Mouse (Mus musculus) C2C12 (cell line): ENCODE measurements around the gene Sult2b1. TPM values are rescaled to one million over a fixed set of nuclear protein-coding genes. Genes with fewer than 3 reads are reported as not detected.

Source experiments
- H3K27me3 ChIP-seq: one replicate; pipeline ENCODE4 v1.6.1; 2011; ENCODE audit not compliant: control insufficient read depth, insufficient read depth, insufficient read length
- H3K36me3 ChIP-seq: one replicate; pipeline ENCODE4 v1.6.1; 2011; ENCODE audit not compliant: control insufficient read depth, insufficient read depth
- H3K4me3 ChIP-seq: one replicate; pipeline ENCODE4 v1.5.1; 2011; ENCODE audit warnings: mild to moderate bottlenecking, control low read depth; ENCODE audit not compliant: poor library complexity, insufficient read depth, severe bottlenecking
- H3K79me2 ChIP-seq: one replicate; pipeline ENCODE4 v1.6.1; 2011; ENCODE audit not compliant: control insufficient read depth, insufficient read depth
- H3K79me3 ChIP-seq: one replicate; pipeline ENCODE4 v1.6.1; 2011; ENCODE audit warnings: low read depth, control low read depth
- H3ac ChIP-seq: one replicate; pipeline ENCODE3; 2011; ENCODE audit warnings: low read depth; ENCODE audit not compliant: control insufficient read depth, insufficient read length
- CEBPB ChIP-seq: IDR thresholded peaks from one replicate; pipeline ENCODE4 v1.6.1; 2011; ENCODE audit warnings: low read depth, mild to moderate bottlenecking, control low read depth, moderate library complexity
- CTCF ChIP-seq: IDR thresholded peaks from one replicate; pipeline ENCODE4 v1.5.1; 2011; ENCODE audit not compliant: control insufficient read depth, insufficient read depth, insufficient read length
- FOSL1 ChIP-seq: IDR thresholded peaks from one replicate; pipeline ENCODE4 v1.8.0; 2011; ENCODE audit warnings: mild to moderate bottlenecking, low read length; ENCODE audit not compliant: poor library complexity, insufficient read depth, severe bottlenecking
- MAX ChIP-seq: IDR thresholded peaks from one replicate; pipeline ENCODE4 v1.6.1; 2011; ENCODE audit warnings: mild to moderate bottlenecking, control low read depth
- MYOD1 ChIP-seq: IDR thresholded peaks from one replicate; pipeline ENCODE4 v1.6.1; 2011; ENCODE audit warnings: low read depth; ENCODE audit not compliant: control insufficient read depth, insufficient read length
- MYOG ChIP-seq: IDR thresholded peaks from one replicate; pipeline ENCODE4 v1.6.1; 2011; ENCODE audit not compliant: control insufficient read depth, insufficient read length; ENCODE audit errors: extremely low read depth
- USF1 ChIP-seq: IDR thresholded peaks from one replicate; pipeline ENCODE4 v1.6.1; 2011; ENCODE audit warnings: low read depth, mild to moderate bottlenecking, control low read depth, moderate library complexity
- polyA plus RNA-seq: library from polyadenylated mRNA; unstranded; fragments of >200 nt; fragmentation: generic; extraction: Trizol; gene quantifications from one replicate; pipeline ENCODE4 v1.2.1, GENCODE M21; 2012; ENCODE audit warnings: missing spikeins

The Sult2b1 gene
- polyA plus RNA-seq, 1 experiment, result 0.13 TPM

DNA sequence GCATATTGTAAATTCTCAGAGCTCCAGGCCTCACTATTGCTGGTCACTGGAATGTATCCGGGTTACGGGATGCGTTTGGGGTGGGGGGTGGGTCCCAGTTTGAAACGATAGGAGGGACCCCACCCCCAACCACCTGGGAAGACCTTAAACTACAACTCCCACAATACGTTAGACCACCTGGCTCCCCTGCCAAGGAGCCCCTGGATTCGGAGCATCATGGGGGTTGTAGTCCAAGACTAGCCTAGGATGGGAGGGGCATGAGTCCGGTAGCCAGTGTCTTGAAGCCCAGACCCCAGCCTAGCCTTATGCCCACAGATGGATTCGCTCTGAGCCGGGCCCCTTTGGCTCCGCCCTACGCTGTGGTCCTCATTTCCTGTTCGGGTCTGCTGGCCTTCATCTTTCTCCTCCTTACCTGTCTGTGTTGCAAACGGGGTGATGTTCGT, 1.7 kb upstream of the Sult2b1 start:
- Histone ChIP-seq H3K36me3 (no peaks in the 10 kb centered on the region), H3K79me2 (no peaks in the 10 kb centered on the region), H3K79me3 (no peaks in the 10 kb centered on the region), H3K4me3 (no peak overlapping the region), H3K27me3 (peaks cover 57% of the 10 kb centered on the region), H3ac (no peak overlapping the region)
- TF ChIP-seq MYOG, result no peak
- no peak for TF ChIP-seq CEBPB
- TF ChIP-seq USF1, result no peak
- TF ChIP-seq CTCF, result no peak
- no peak for TF ChIP-seq MYOD1
- TF ChIP-seq MAX, result no peak
- no peak for TF ChIP-seq FOSL1

DNA sequence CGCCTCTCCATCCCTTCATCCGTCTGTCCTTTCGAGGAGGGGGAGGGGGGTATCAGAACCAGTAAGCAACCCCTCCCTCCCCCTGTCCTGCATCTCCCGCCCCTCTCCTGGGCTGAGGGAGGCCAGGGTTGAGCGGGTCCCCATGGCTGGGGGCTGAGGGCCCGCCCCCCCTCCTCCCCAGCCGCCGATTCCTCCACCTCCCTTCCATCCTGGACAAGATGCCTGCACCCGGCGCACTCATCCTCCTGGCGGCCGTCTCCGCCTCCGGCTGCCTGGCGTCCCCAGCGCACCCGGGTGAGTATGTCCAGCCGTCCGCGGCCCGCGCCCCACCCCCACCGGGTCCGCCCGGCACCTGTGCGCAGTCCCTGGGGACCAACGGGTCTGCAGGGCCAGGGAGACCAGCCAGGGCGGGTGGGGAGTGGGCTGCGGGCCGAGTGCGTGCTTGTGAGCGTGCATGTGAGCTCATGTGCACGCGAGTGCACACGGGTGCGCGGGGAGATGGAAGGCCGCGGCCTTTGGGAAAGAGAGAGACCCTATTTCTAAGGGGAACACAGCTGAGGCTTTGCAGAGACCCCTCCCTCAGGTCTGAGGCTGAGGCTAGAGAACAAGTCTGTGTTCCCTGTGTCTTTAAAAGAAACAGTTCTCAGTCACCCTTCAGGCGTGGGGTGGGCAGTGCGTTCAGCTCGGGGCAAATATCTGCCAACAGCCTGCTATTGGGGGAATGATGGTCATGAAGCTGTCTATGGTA, 1.1 kb upstream of the Sult2b1 start:
- TF ChIP-seq USF1, result no peak
- TF ChIP-seq MYOG, result no peak
- no peak overlapping the region for H3K4me3 ChIP-seq
- peak overlapping the region; percentile 31 for H3ac ChIP-seq
- no peaks in the 10 kb centered on the region for H3K79me3 ChIP-seq
- H3K79me2 ChIP-seq, result no peaks in the 10 kb centered on the region
- H3K36me3 ChIP-seq, result no peaks in the 10 kb centered on the region
- H3K27me3 ChIP-seq, result peaks cover 51% of the 10 kb centered on the region

DNA sequence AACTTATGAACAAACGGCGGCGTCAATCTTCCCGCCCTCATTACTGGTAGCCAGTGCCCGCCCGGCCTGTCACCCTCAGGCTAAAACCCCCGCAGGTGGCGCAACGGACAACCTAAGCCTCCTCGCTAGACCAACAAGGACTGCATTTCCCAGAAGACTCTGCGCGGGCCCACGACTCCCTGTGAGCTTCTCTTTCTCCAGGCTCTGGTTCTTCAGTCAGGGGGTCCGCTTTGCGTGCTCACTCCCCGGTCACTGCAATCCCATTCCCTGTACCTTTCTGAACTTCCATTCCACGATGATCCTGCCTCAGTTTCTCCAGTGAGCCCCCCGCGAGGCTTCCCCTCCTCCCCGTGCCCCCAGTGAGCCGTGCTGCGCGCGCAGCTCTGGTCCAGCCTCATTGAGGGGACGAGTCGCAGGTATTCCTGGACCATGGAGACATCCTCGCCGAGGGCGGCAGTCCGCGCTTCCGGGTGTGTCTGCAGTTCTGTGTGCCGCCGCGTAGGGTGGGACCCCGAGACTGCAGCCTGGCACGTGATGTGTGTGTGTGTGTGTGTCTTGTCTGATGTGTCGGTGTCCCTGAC, 868 bp downstream of the Sult2b1 start, which contains the start of gene Lmtk3:
Gene Lmtk3, plus strand, starts transcription at position 228 of the 581 bp plus-strand sequence.
- H3K36me3 ChIP-seq, result no peaks in the 10 kb centered on the region
- no peaks in the 10 kb centered on the region for H3K79me2 ChIP-seq
- peak within 1 kb of the TSS; percentile 44 for H3ac ChIP-seq
- TF ChIP-seq MYOD1 (no peak), MYOG (no peak), FOSL1 (no peak), CEBPB (no peak), MAX (no peak), CTCF (no peak), USF1 (no peak)
- peaks cover 45% of the 10 kb centered on the region for H3K27me3 ChIP-seq
- no peaks in the 10 kb centered on the region for H3K79me3 ChIP-seq
- H3K4me3 ChIP-seq, result no peak within 1 kb of the TSS

DNA sequence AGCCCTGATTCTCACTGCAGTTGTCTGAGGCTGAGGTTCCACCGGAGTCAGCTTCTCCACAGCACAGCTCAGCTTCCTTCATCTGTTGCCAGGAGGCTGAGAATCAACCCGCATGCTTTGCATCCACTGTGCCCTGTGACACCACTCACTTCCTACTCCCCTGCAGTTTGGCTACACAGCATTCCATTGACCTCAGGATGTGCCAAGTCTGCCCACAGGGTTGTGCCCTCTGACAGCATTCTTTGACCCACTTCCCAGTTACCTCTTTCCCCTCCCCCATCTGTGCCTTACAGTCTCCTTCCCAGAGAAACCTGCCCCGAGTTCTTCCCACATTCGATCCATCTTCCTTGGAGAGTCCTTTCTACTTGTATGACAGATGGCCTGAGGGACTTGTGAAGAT, 2.2 kb downstream of the Sult2b1 start:
- H3K27me3 ChIP-seq, result peaks cover 40% of the 10 kb centered on the region
- H3K36me3 ChIP-seq, result no peaks in the 10 kb centered on the region
- H3ac ChIP-seq, result no peak overlapping the region
- H3K79me3 ChIP-seq, result no peaks in the 10 kb centered on the region
- H3K79me2 ChIP-seq, result no peaks in the 10 kb centered on the region
- TF ChIP-seq MYOG, result no peak
- TF ChIP-seq MAX, result no peak
- TF ChIP-seq FOSL1, result no peak
- no peak for TF ChIP-seq USF1
- TF ChIP-seq CTCF, result no peak
- no peak for TF ChIP-seq MYOD1
- TF ChIP-seq CEBPB, result no peak
- no peak overlapping the region for H3K4me3 ChIP-seq

DNA sequence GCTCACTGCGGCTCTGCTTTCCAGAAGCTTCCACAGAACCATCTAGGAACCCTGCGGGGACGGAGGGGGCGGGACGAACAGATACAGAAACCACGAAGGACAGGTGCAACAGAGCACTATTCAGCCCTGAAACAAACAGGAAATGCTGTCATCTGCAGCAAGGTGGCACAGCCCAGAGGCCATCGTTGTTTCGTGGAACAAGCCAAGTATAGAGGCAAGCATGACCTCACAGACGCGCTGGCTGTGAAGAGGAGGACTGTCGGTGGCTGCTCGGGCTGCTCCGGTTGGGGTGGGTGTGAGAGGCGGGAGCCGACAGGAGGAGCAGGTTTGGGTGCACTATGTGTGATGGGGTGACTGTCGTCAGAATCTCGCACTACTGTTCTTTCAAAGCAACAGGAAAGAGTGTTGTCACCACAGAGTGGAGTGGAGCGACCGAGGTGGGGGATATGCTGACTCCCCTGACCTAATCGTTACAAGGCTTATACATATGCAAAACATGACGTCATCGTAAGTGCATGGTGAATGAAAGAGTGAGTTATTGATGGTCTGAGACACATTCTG, 5.3 kb downstream of the Sult2b1 start:
- TF ChIP-seq MAX (no peak), FOSL1 (no peak), MYOD1 (no peak), CEBPB (no peak), MYOG (no peak), USF1 (no peak), CTCF (no peak)
- H3K79me2 ChIP-seq, result no peaks in the 10 kb centered on the region
- H3K79me3 ChIP-seq, result no peaks in the 10 kb centered on the region
- H3K36me3 ChIP-seq, result no peaks in the 10 kb centered on the region
- H3ac ChIP-seq, result no peak overlapping the region
- H3K27me3 ChIP-seq, result peaks cover 23% of the 10 kb centered on the region
- no peak overlapping the region for H3K4me3 ChIP-seq

DNA sequence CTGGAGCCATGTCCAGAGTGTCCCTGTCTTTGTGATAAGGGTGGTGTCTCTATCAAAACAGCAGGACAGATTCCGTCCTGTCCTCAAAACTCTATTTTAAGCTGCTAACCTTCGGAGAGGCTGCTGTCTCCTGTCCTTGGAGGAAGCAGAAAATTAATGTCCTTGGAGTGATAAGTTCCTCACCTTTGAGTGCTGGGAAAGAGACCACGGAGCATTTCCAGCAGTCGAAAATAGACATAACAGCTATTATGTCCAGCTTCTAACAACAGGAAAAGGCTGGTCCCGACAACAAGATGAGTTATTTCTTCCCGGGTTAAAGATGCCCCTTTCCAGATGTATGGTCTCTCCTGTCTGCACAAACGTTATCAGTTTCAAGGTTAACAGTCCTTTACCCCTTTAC, 9.2 kb downstream of the Sult2b1 start:
- no peaks in the 10 kb centered on the region for H3K36me3 ChIP-seq

More for the DNA sequence above, 9.2 kb downstream of the Sult2b1 start:
- TF ChIP-seq FOSL1 (no peak), MAX (no peak), CTCF (no peak), MYOD1 (no peak), MYOG (no peak), CEBPB (no peak), USF1 (no peak)
- H3K79me3 ChIP-seq, result no peaks in the 10 kb centered on the region
- H3K4me3 ChIP-seq, result no peak overlapping the region
- H3K79me2 ChIP-seq, result no peaks in the 10 kb centered on the region
- no peak overlapping the region for H3ac ChIP-seq
- H3K27me3 ChIP-seq, result peaks cover 22% of the 10 kb centered on the region
